Mouse (Mus musculus): ENCODE measurements at regions not wholly inside any gene's neighbourhood (a gene's known extent, or its start where the extent isn't known, plus 50 kb on each side); places are given as distances from the start of the nearest gene placed in this dataset.

- no peak overlapping the region for H3K9ac ChIP-seq (ENCODE audit: low read length)
- DNase-seq (ENCODE audit: low spot score) (no peak), ATAC-seq (ENCODE audit: insufficient number of reproducible peaks, low FRiP score, low TSS enrichment, low read depth) (no peak)
- H3K27ac ChIP-seq (replicated peaks; ENCODE audit: low read depth, low read length), result no peak overlapping the region
- peaks cover 7% of the 10 kb centered on the region for H3K4me1 ChIP-seq (ENCODE audit: control insufficient read depth, insufficient read depth, low read length)
- H3K27me3 ChIP-seq (ENCODE audit: control insufficient read depth, insufficient read depth, low read length), result no peaks in the 10 kb centered on the region
- H3K36me3 ChIP-seq (ENCODE audit: control insufficient read depth, insufficient read depth, low read length), result no peaks in the 10 kb centered on the region; the same call in 1 of the 2 replicates
- no peaks in the 10 kb centered on the region for H3K9me3 ChIP-seq (ENCODE audit: control insufficient read depth, low read length)
- H3K4me2 ChIP-seq (ENCODE audit: low read depth, severe bottlenecking), result no peak overlapping the region
- H3K4me3 ChIP-seq (ENCODE audit: low read depth, low read length), result no peak overlapping the region
- 94% methylated on average over 5 of the region's 5 CpGs for WGBS
Observed at GRCm38 (mm10) chr2:28303936-28304335, 111.1 kb downstream of the Olfm1 start.

GRCm38 (mm10) chr2:28304712-28305111, 111.9 kb downstream of the Olfm1 start:
- Histone ChIP-seq H3K36me3 (ENCODE audit: control insufficient read depth, insufficient read depth, low read length) (no peaks in the 10 kb centered on the region; the same call in 1 of the 2 replicates), H3K9me3 (ENCODE audit: control insufficient read depth, low read length) (no peaks in the 10 kb centered on the region), H3K4me2 (ENCODE audit: low read depth, severe bottlenecking) (no peak overlapping the region), H3K4me1 (ENCODE audit: control insufficient read depth, insufficient read depth, low read length) (0 out of 2 replicates have a peak, but pooled peaks cover 3% of the 10 kb centered on the region), H3K27ac (replicated peaks; ENCODE audit: low read depth, low read length) (no peak overlapping the region), H3K27me3 (ENCODE audit: control insufficient read depth, insufficient read depth, low read length) (no peaks in the 10 kb centered on the region), H3K4me3 (ENCODE audit: low read depth, low read length) (no peak overlapping the region), H3K9ac (ENCODE audit: low read length) (no peak overlapping the region)
- DNase-seq (ENCODE audit: low spot score) (peak; percentile 74), ATAC-seq (ENCODE audit: insufficient number of reproducible peaks, low FRiP score, low TSS enrichment, low read depth) (peak; percentile 35; the same call in 1 of the 2 replicates)
- WGBS, result 3% methylated on average over 3 of the region's 3 CpGs

GRCm38 (mm10) chr2:28309122-28309521, 116.3 kb downstream of the Olfm1 start:
- no peak for ATAC-seq (ENCODE audit: insufficient number of reproducible peaks, low FRiP score, low TSS enrichment, low read depth)

GRCm38 (mm10) chr2:28312212-28312611, 119.4 kb downstream of the Olfm1 start:
- WGBS, result 77% methylated on average over 6 of the region's 6 CpGs
- ATAC-seq (ENCODE audit: insufficient number of reproducible peaks, low FRiP score, low TSS enrichment, low read depth) (no peak), DNase-seq (ENCODE audit: low spot score) (no peak)
- no peaks in the 10 kb centered on the region for H3K9me3 ChIP-seq (ENCODE audit: control insufficient read depth, low read length)
- H3K36me3 ChIP-seq (ENCODE audit: control insufficient read depth, insufficient read depth, low read length), result no peaks in the 10 kb centered on the region; the same call in 1 of the 2 replicates
- no peaks in the 10 kb centered on the region for H3K27me3 ChIP-seq (ENCODE audit: control insufficient read depth, insufficient read depth, low read length)
- no peak overlapping the region for H3K4me3 ChIP-seq (ENCODE audit: low read depth, low read length)
- H3K4me1 ChIP-seq (ENCODE audit: control insufficient read depth, insufficient read depth, low read length), result 0 out of 2 replicates have a peak, but pooled peaks cover 2% of the 10 kb centered on the region
- no peak overlapping the region for H3K4me2 ChIP-seq (ENCODE audit: low read depth, severe bottlenecking)
- no peak overlapping the region for H3K27ac ChIP-seq (replicated peaks; ENCODE audit: low read depth, low read length)
- H3K9ac ChIP-seq (ENCODE audit: low read length), result no peak overlapping the region

More at GRCm38 (mm10) chr2:28309122-28309521, 116.3 kb downstream of the Olfm1 start:
- Histone ChIP-seq H3K27me3 (ENCODE audit: control insufficient read depth, insufficient read depth, low read length) (no peaks in the 10 kb centered on the region), H3K36me3 (ENCODE audit: control insufficient read depth, insufficient read depth, low read length) (no peaks in the 10 kb centered on the region; the same call in 1 of the 2 replicates), H3K27ac (replicated peaks; ENCODE audit: low read depth, low read length) (no peak overlapping the region), H3K4me1 (ENCODE audit: control insufficient read depth, insufficient read depth, low read length) (no peaks in the 10 kb centered on the region), H3K9me3 (ENCODE audit: control insufficient read depth, low read length) (no peaks in the 10 kb centered on the region), H3K4me3 (ENCODE audit: low read depth, low read length) (no peak overlapping the region), H3K4me2 (ENCODE audit: low read depth, severe bottlenecking) (no peak overlapping the region), H3K9ac (ENCODE audit: low read length) (no peak overlapping the region)
- no peak for DNase-seq (ENCODE audit: low spot score)
- 85% methylated on average over 5 of the region's 5 CpGs for WGBS

GRCm38 (mm10) chr2:28325502-28325901, 121.1 kb upstream of the Ppp1r26 start:
- ATAC-seq (ENCODE audit: insufficient number of reproducible peaks, low FRiP score, low TSS enrichment, low read depth), result no peak
- Histone ChIP-seq H3K36me3 (ENCODE audit: control insufficient read depth, insufficient read depth, low read length) (no peaks in the 10 kb centered on the region), H3K27ac (replicated peaks; ENCODE audit: low read depth, low read length) (no peak overlapping the region), H3K4me2 (ENCODE audit: low read depth, severe bottlenecking) (no peak overlapping the region), H3K9me3 (ENCODE audit: control insufficient read depth, low read length) (no peaks in the 10 kb centered on the region), H3K9ac (ENCODE audit: low read length) (no peak overlapping the region), H3K4me1 (ENCODE audit: control insufficient read depth, insufficient read depth, low read length) (peaks cover 3% of the 10 kb centered on the region; the same call in 1 of the 2 replicates), H3K27me3 (ENCODE audit: control insufficient read depth, insufficient read depth, low read length) (no peaks in the 10 kb centered on the region), H3K4me3 (ENCODE audit: low read depth, low read length) (no peak overlapping the region)
- 82% methylated on average over 11 of the region's 11 CpGs for WGBS
- DNase-seq (ENCODE audit: low spot score), result no peak

GRCm38 (mm10) chr2:28326056-28326455, 120.5 kb upstream of the Ppp1r26 start:
- Histone ChIP-seq H3K27ac (replicated peaks; ENCODE audit: low read depth, low read length) (no peak overlapping the region), H3K4me2 (ENCODE audit: low read depth, severe bottlenecking) (no peak overlapping the region), H3K36me3 (ENCODE audit: control insufficient read depth, insufficient read depth, low read length) (no peaks in the 10 kb centered on the region), H3K4me1 (ENCODE audit: control insufficient read depth, insufficient read depth, low read length) (peaks cover 3% of the 10 kb centered on the region; the same call in 1 of the 2 replicates), H3K9me3 (ENCODE audit: control insufficient read depth, low read length) (no peaks in the 10 kb centered on the region), H3K9ac (ENCODE audit: low read length) (no peak overlapping the region), H3K27me3 (ENCODE audit: control insufficient read depth, insufficient read depth, low read length) (no peaks in the 10 kb centered on the region), H3K4me3 (ENCODE audit: low read depth, low read length) (no peak overlapping the region)
- WGBS, result 39% methylated on average over 6 of the region's 6 CpGs
- ATAC-seq (ENCODE audit: insufficient number of reproducible peaks, low FRiP score, low TSS enrichment, low read depth) (no peak), DNase-seq (ENCODE audit: low spot score) (no peak)

GRCm38 (mm10) chr2:28326682-28327081, 119.9 kb upstream of the Ppp1r26 start:
- 97% methylated on average over 3 of the region's 3 CpGs for WGBS
- ATAC-seq (ENCODE audit: insufficient number of reproducible peaks, low FRiP score, low TSS enrichment, low read depth), result no peak
- Histone ChIP-seq H3K27ac (replicated peaks; ENCODE audit: low read depth, low read length) (no peak overlapping the region), H3K36me3 (ENCODE audit: control insufficient read depth, insufficient read depth, low read length) (no peaks in the 10 kb centered on the region), H3K9me3 (ENCODE audit: control insufficient read depth, low read length) (no peaks in the 10 kb centered on the region), H3K4me3 (ENCODE audit: low read depth, low read length) (no peak overlapping the region), H3K4me1 (ENCODE audit: control insufficient read depth, insufficient read depth, low read length) (peaks cover 3% of the 10 kb centered on the region; the same call in 1 of the 2 replicates), H3K4me2 (ENCODE audit: low read depth, severe bottlenecking) (no peak overlapping the region), H3K9ac (ENCODE audit: low read length) (no peak overlapping the region), H3K27me3 (ENCODE audit: control insufficient read depth, insufficient read depth, low read length) (no peaks in the 10 kb centered on the region)
- no peak for DNase-seq (ENCODE audit: low spot score)

- WGBS, result 95% methylated on average over 5 of the region's 5 CpGs
- H3K36me3 ChIP-seq (ENCODE audit: control insufficient read depth, insufficient read depth, low read length), result no peaks in the 10 kb centered on the region
- H3K9me3 ChIP-seq (ENCODE audit: control insufficient read depth, low read length), result no peaks in the 10 kb centered on the region
- DNase-seq (ENCODE audit: low spot score) (no peak), ATAC-seq (ENCODE audit: insufficient number of reproducible peaks, low FRiP score, low TSS enrichment, low read depth) (no peak)
- no peak overlapping the region for H3K4me2 ChIP-seq (ENCODE audit: low read depth, severe bottlenecking)
- H3K4me3 ChIP-seq (ENCODE audit: low read depth, low read length), result no peak overlapping the region
- H3K9ac ChIP-seq (ENCODE audit: low read length), result no peak overlapping the region
- no peaks in the 10 kb centered on the region for H3K27me3 ChIP-seq (ENCODE audit: control insufficient read depth, insufficient read depth, low read length)
- H3K27ac ChIP-seq (replicated peaks; ENCODE audit: low read depth, low read length), result no peak overlapping the region
- peaks cover 3% of the 10 kb centered on the region; the same call in 1 of the 2 replicates for H3K4me1 ChIP-seq (ENCODE audit: control insufficient read depth, insufficient read depth, low read length)
Observed at GRCm38 (mm10) chr2:28329130-28329529, 117.5 kb upstream of the Ppp1r26 start.
